Mouse (Mus musculus): ENCODE data around the gene Cenph. TPM values are rescaled to one million over a fixed set of nuclear protein-coding genes. Genes with fewer than 3 reads are reported as not detected.
"Not testable (repeated sequence)": the region's sequence is repeated elsewhere in the genome, so short reads cannot be mapped to it uniquely, and the experiment has no call there.

Cenph gene
- polyA plus RNA-seq, 1 experiment from 2014 or later, result 14.5 TPM

DNA sequence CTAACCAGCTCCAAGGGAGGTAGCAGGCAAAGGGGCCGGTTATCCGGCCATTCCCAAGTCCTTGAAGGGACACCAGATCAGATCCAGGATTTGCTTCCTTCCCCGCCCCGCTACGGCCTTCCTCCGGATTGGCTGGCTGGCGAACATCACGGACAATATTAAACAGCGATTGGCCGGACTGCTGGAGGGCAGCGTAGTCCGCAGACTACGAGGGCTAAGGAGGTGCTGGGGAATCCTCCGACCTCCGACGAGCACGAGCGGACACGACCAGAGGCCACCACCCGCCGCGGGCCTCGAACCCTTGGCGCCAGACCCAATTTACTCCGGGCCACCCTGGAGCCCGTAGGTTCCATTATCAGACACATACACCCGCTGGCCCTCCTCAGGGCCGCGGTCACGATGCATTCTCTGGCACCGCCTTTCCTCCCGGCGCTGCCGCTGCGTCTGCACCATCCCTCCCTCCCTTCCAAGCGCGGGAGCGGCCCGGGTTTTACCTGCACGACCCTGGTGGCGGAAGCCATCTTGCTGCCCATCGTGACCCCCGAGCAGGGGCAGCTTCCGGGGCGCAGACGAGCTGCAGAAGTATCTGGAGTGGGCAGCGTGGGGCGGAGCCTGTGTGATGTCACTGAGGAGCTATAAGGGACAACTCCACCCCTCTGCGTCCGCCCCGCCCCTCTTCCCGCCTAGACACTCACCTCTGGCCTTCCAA lies 31.5 kb downstream of the Cenph start, which contains the start of gene Mrps36:
TSS of gene Mrps36 (minus strand) at position 624 of the 709 bp plus-strand sequence.
- H3K36me3 ChIP-seq, result peaks cover 3% of the 10 kb centered on the region; the same call in 1 of the 2 replicates
- WGBS, result under 1% methylated on average over 52 of the region's 52 CpGs
- peak within 1 kb of the TSS; percentile 87 for H3K9ac ChIP-seq (replicated peaks)
- H3K9me3 ChIP-seq, result no peaks in the 10 kb centered on the region
- ATAC-seq, result peak; percentile 98
- H3K4me1 ChIP-seq (replicated peaks), result peaks cover 13% of the 10 kb centered on the region
- peak within 1 kb of the TSS; percentile 97 for H3K27ac ChIP-seq
- peak within 1 kb of the TSS; percentile 63 for H3K4me2 ChIP-seq (replicated peaks)
- H3K4me3 ChIP-seq (replicated peaks), result peak within 1 kb of the TSS; percentile 69
- no peaks in the 10 kb centered on the region for H3K27me3 ChIP-seq

DNA sequence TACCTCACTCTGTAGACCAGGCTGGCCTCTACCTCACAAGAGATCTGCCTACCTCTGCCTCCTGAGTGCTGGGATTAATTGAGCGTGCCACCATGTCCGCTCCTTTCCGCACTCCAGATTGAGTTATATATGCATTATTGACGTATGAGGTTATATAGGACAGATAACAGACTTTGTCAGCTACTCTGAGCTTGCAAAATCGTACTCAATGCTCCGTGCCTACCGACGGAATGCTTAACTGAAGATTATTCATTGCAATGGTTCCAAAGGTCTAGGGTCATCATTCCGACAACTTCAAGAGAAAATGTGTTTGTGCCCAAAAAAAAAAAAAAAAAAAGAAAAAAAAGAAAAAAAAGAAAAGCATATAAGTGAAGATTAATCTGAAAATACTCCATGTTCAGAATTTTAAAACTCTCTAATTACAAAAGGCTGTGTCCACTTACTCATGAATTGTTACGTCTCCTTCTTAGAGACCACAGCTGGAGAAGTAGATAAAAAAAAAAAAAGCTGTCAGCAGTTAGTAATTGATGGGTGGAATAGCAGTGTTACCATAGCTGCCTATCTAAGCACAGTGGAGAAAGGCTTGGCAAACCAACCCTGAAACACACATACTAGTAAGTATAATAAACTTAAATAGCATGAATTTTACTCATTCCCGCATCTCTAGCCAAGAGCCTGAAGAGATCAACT lies 32.2 kb downstream of the Cenph start:
- 70% methylated on average over 11 of the region's 11 CpGs for WGBS
- peak; percentile 57 for ATAC-seq

DNA sequence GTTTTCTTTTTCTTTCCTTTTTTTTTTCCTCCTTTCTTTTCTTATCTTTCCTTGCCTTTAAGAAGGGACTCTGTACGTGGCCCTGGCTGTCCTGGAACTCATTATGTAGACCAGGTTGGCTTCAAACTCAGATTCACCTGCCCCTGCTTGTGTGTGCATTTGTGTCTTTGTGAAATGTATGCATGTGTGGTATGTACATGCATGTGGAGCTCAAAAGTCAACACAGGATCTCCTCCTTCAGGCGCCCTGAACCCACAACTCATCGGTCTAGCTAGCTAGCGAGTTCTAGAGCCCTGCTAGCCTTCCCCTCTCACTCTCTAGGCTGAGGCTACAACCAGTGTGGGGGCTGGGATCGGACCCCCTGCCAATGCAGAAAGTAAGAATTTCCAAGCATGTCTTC lies 32.9 kb downstream of the Cenph start:
- Histone ChIP-seq H3K9me3 (no peaks in the 10 kb centered on the region), H3K9ac (replicated peaks) (0 out of 2 replicates have a peak overlapping the region, but pooled peaks have one; percentile 16), H3K36me3 (peaks cover 13% of the 10 kb centered on the region), H3K4me1 (replicated peaks) (peaks cover 13% of the 10 kb centered on the region), H3K27ac (no peak overlapping the region), H3K27me3 (no peaks in the 10 kb centered on the region), H3K4me2 (replicated peaks) (no peak overlapping the region; the same call in 1 of the 2 replicates), H3K4me3 (replicated peaks) (no peak overlapping the region)
- WGBS, result 97% methylated on average over 5 of the region's 5 CpGs
- no peak for ATAC-seq

More for the DNA sequence above, 32.2 kb downstream of the Cenph start:
- Histone ChIP-seq H3K4me3 (replicated peaks) (peak overlapping the region; percentile 69), H3K27ac (peak overlapping the region; percentile 97), H3K36me3 (peaks cover 8% of the 10 kb centered on the region), H3K27me3 (no peaks in the 10 kb centered on the region), H3K9me3 (no peaks in the 10 kb centered on the region), H3K9ac (replicated peaks) (peak overlapping the region; percentile 87), H3K4me1 (replicated peaks) (peaks cover 13% of the 10 kb centered on the region), H3K4me2 (replicated peaks) (peak overlapping the region; percentile 63)

DNA sequence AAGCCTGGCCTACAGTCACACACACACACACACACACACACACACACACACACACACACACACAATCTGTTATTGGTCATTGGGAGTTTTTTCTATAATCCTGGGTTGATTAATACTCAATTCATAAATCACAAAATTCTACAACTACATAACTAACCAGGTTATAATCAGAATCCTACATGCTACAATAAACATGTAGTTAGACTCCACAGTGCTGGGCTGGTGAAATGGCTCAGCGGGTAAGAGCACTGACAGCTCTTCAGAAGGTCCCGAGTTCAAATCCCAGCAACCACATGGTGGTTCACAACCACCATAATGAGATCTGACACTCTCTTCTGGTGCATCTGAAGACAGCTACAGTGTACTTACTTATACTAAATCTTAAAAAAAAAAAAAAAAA lies 42.9 kb downstream of the Cenph start:
- H3K27ac ChIP-seq, result no peak overlapping the region
- H3K27me3 ChIP-seq, result no peaks in the 10 kb centered on the region
- WGBS, result 96% methylated on average over 2 of the region's 2 CpGs
- peaks cover 31% of the 10 kb centered on the region for H3K36me3 ChIP-seq
- no peak overlapping the region for H3K4me2 ChIP-seq (replicated peaks)
- H3K4me3 ChIP-seq (replicated peaks), result no peak overlapping the region
- H3K9me3 ChIP-seq, result no peaks in the 10 kb centered on the region
- ATAC-seq, result no peak
- no peak overlapping the region for H3K9ac ChIP-seq (replicated peaks)
- H3K4me1 ChIP-seq (replicated peaks), result peaks cover 20% of the 10 kb centered on the region

DNA sequence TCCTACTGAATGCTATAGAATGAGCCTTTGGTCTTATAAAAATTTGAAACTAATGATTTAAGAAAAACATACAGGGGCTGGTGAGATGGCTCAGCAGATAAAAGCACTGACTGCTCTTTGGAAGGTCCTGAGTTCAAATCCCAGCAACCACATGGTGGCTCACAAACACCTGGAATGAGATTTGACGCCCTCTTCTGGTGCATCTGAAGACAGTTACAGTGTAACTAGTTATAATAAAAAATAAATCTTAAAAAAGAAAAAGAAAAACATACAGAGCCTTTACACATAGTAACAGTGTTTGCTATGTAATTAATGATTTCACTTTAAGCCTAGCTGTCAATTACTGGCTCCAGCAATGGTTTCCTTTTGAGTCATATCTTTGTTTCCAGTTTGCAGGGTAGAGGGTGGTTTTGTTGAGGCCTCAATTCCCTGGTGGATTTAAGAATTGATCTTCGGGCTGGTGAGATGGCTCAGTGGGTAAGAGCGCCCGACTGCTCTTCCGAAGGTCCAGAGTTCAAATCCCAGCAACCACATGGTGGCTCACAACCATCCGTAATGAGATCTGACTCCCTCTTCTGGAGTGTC lies 44.1 kb downstream of the Cenph start:
- H3K27ac ChIP-seq, H3K9me3 ChIP-seq, H3K27me3 ChIP-seq, ATAC-seq: not testable (repeated sequence)
- H3K9ac ChIP-seq (replicated peaks), result peak overlapping the region; percentile 95; the same call in 1 of the 2 replicates
- 92% methylated on average over 6 of the region's 6 CpGs for WGBS
- H3K36me3 ChIP-seq, result peaks cover 30% of the 10 kb centered on the region
- H3K4me2 ChIP-seq (replicated peaks), result peak overlapping the region; percentile 55
- peaks cover 23% of the 10 kb centered on the region for H3K4me1 ChIP-seq (replicated peaks)
- peak overlapping the region; percentile 93; the same call in 1 of the 2 replicates for H3K4me3 ChIP-seq (replicated peaks)

DNA sequence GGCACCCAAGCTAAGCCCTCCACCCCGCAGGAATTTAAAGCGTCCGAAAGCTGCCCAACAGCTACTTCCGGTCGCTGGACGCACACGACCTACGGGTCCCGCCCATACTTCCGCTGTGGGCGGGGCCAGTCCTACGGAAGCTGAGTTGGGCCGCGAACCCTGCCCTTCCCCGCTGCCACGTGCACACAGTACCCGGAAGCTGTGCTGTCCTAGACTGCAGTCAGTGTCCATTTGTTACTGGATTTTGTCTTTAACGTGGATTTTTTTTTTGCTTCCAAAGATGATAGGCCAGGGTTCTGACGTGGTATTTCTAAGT lies 44.9 kb downstream of the Cenph start, which contains the start of gene Cdk7:
TSS of gene Cdk7 (minus strand) at position 79 of the 316 bp plus-strand sequence.
- peak within 1 kb of the TSS; percentile 94 for H3K4me2 ChIP-seq (replicated peaks)
- H3K27me3 ChIP-seq, result no peaks in the 10 kb centered on the region
- H3K4me1 ChIP-seq (replicated peaks), result peaks cover 23% of the 10 kb centered on the region
- peaks cover 25% of the 10 kb centered on the region for H3K36me3 ChIP-seq
- peak; percentile 100 for ATAC-seq
- H3K27ac ChIP-seq, result peak within 1 kb of the TSS; percentile 89
- H3K4me3 ChIP-seq (replicated peaks), result peak within 1 kb of the TSS; percentile 93
- H3K9me3 ChIP-seq, result no peaks in the 10 kb centered on the region
- peak within 1 kb of the TSS; percentile 95 for H3K9ac ChIP-seq (replicated peaks)
- WGBS, result under 1% methylated on average over 19 of the region's 19 CpGs

DNA sequence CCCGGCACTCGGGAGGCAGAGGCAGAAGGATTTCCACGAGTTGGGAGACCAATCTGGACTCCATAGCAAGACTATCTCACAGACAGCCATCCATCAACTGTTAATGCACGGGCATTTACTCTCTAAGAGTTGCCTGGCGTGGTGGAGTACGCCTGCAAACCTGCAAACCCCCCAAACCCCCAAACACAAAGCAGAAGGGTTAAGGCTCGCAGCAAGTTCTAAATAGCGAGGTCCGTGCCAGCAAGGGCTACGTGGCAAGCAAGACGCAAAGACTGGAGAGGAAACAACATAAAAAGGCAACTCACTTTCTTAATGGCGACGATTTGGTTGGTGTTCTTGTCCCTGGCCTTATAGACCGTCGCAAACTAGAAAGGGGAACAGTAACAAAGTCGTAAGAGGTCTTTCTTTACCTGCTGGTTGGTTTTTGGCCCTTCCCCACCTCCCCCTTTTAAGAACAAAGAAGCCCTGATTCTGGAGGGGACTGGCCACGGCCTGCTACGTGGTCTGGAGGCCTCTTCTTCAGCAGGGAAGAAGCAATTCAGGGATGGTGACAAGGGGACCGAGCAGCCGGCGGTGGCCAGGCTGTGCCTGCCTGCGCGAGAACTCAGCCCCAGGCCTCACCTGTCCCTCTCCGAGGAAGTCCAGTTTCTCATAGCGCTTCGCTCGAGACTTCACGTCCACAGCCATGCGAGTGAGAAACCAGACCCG lies 45.4 kb downstream of the Cenph start:
- peak overlapping the region; percentile 93 for H3K4me3 ChIP-seq (replicated peaks)
- 1% methylated on average over 30 of the region's 30 CpGs for WGBS
- peak; percentile 94 for ATAC-seq
- peak overlapping the region; percentile 94 for H3K4me2 ChIP-seq (replicated peaks)
- peaks cover 24% of the 10 kb centered on the region for H3K36me3 ChIP-seq
- H3K27me3 ChIP-seq, result no peaks in the 10 kb centered on the region
- H3K9me3 ChIP-seq, result no peaks in the 10 kb centered on the region
- H3K4me1 ChIP-seq (replicated peaks), result peaks cover 23% of the 10 kb centered on the region
- H3K27ac ChIP-seq, result peak overlapping the region; percentile 89
- peak overlapping the region; percentile 95 for H3K9ac ChIP-seq (replicated peaks)

DNA sequence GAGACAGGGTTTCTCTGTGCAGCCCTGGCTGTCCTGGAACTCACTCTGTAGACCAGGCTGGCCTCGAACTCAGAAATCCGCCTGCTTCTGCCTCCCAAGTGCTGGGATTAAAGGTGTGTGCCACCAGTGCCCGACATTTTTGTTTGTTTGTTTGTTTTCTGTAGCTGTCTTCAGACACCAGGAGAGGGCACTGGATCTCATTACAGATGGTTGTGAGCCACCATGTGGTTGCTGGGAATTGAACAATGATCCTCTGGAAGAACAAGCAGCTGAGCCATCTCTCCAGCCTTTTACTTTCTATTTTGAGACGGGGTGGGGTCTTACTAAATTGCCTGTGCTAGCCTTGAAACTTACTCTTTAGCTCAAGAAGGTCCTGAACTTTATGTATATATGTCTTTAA lies 47.2 kb downstream of the Cenph start:
- peaks cover 27% of the 10 kb centered on the region for H3K4me1 ChIP-seq (replicated peaks)
- not testable (repeated sequence) for H3K4me3 ChIP-seq (replicated peaks); H3K9ac ChIP-seq (replicated peaks); ATAC-seq; H3K4me2 ChIP-seq (replicated peaks); H3K27ac ChIP-seq; H3K9me3 ChIP-seq; H3K27me3 ChIP-seq
- peaks cover 24% of the 10 kb centered on the region for H3K36me3 ChIP-seq
- WGBS, result 94% methylated on average over 4 of the region's 4 CpGs

DNA sequence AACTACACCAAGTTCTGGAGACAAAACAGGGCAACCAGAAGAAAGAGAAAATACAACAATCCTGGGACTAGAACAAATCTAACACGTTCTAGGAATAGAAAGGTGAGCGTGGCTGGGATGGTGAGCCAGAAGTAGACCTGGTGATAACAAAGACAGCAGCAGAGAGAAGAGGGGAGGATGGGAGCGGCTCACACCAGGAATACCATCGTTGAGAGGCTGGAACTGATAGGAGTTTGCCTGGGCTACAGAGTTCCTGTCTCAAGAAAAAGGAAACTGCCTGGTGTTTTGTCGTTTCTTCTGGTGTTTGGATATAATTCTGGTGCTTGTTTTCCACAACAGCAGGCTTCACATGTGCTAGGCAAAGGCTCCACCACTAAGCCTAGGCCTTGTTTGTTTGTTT lies 47.6 kb downstream of the Cenph start:
- WGBS, result 93% methylated on average over 5 of the region's 5 CpGs
- Histone ChIP-seq H3K4me1 (replicated peaks) (peaks cover 27% of the 10 kb centered on the region), H3K4me3 (replicated peaks) (no peak overlapping the region), H3K4me2 (replicated peaks) (no peak overlapping the region), H3K27ac (no peak overlapping the region), H3K36me3 (peaks cover 24% of the 10 kb centered on the region), H3K27me3 (no peaks in the 10 kb centered on the region), H3K9ac (replicated peaks) (no peak overlapping the region), H3K9me3 (no peaks in the 10 kb centered on the region)
- ATAC-seq, result no peak

DNA sequence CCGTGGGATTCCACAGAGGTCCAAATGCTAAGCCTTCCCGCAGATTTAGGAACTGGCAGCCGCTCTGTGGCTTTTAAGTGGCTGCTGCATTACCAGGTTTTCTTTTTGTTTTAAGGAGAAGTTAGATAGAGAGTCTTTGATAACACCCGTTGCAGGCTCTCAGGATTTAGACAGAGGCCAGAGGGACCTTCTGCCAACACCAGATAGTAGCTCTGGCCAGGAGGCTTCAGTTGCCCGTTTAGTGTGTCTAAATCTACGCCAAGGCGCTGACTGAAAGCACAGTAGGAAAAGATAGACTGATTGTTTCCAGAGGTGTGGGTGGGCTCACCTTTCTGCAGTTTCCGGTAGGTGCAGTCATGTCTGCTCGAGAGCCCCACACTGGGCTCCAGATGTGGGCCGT lies 50.5 kb downstream of the Cenph start:
- peaks cover 27% of the 10 kb centered on the region for H3K4me1 ChIP-seq (replicated peaks)
- no peak overlapping the region for H3K4me2 ChIP-seq (replicated peaks)
- no peaks in the 10 kb centered on the region for H3K27me3 ChIP-seq
- no peak overlapping the region for H3K4me3 ChIP-seq (replicated peaks)
- no peaks in the 10 kb centered on the region for H3K9me3 ChIP-seq
- no peak overlapping the region for H3K9ac ChIP-seq (replicated peaks)
- ATAC-seq, result no peak
- H3K36me3 ChIP-seq, result peaks cover 42% of the 10 kb centered on the region
- no peak overlapping the region for H3K27ac ChIP-seq
- 94% methylated on average over 10 of the region's 10 CpGs for WGBS

DNA sequence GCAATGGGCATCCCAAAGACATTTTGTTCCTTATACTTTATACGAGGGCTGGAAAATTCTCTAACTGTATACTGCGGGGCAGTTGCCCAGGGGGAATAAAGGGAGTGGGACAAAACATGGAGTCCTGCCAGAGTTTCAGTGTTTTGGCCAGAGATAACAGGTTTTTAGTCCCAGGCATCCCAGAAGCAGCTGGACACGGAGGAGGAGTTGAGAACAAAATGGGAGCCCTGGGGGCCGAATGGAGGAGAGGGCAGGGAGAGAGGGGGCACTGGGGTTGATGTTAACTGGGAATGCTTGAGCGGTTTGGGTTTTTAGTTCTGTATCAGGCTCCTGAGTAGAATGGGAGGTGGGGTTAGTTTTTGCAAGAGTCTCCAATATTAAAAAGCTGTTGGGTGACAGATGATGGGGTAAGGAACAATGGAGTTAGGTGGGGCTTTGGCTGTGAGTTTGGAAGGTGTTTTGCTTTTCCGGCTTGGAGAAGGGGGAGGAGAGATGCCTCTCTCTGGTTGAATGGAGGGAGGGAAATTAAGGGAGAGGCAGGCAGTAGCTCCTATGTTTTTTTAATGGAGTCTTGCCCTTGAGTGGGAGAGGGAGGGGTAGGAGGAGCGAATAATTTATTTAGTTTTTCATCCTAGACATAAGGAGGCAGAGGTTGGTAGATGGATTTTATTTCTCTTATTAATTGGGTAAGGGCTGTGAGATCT lies 51.5 kb downstream of the Cenph start:
- WGBS, result 83% methylated on average over 7 of the region's 7 CpGs
- Histone ChIP-seq H3K4me1 (replicated peaks) (peaks cover 18% of the 10 kb centered on the region), H3K9me3 (no peaks in the 10 kb centered on the region), H3K9ac (replicated peaks) (no peak overlapping the region), H3K36me3 (peaks cover 47% of the 10 kb centered on the region), H3K27ac (no peak overlapping the region), H3K4me3 (replicated peaks) (no peak overlapping the region), H3K27me3 (no peaks in the 10 kb centered on the region), H3K4me2 (replicated peaks) (no peak overlapping the region)
- ATAC-seq, result no peak
